Mouse (Mus musculus) erythroblast, embryonic 14.5 days (primary cell): Measurements from ENCODE around the gene Rftn1. TPM values are rescaled to one million over a fixed set of nuclear protein-coding genes. Genes with fewer than 3 reads are reported as not detected.

Experiments
- H3K27me3 ChIP-seq: 2 replicates; pipeline ENCODE4 v1.6.1; 2012; ENCODE audit warnings: inconsistent platforms; ENCODE audit not compliant: control insufficient read depth
- H3K36me3 ChIP-seq: 2 replicates; pipeline ENCODE4 v1.6.1; 2012; ENCODE audit warnings: mild to moderate bottlenecking, inconsistent platforms; ENCODE audit not compliant: control insufficient read depth
- H3K4me1 ChIP-seq: 2 replicates; pipeline ENCODE4 v1.6.1; 2012; ENCODE audit warnings: inconsistent platforms; ENCODE audit not compliant: control insufficient read depth
- H3K4me3 ChIP-seq: replicated peaks from 2 replicates; pipeline ENCODE3; 2012; ENCODE audit warnings: moderate library complexity, mild to moderate bottlenecking, inconsistent platforms
- H3K9me3 ChIP-seq: 2 replicates; pipeline ENCODE4 v1.6.1; 2012; ENCODE audit warnings: low read length, inconsistent platforms, mixed read lengths; ENCODE audit not compliant: control insufficient read depth
- GATA1 ChIP-seq: IDR thresholded peaks from 2 replicates; pipeline ENCODE4 v1.6.1; 2012; ENCODE audit warnings: low read length, inconsistent platforms, mixed read lengths
- TAL1 ChIP-seq: IDR thresholded peaks from 3 replicates; pipeline ENCODE4 v1.6.1; 2012; ENCODE audit warnings: low read length, inconsistent platforms, mixed read lengths
- polyA plus RNA-seq: library from polyadenylated mRNA; stranded (reverse); fragments of >175 nt; gene quantifications from 2 replicates; pipeline ENCODE4 v1.2.3, GENCODE M21; 2012

Gene Rftn1
- polyA plus RNA-seq, 1 experiment: 0.10 TPM

- H3K4me3 ChIP-seq: no peak overlapping the region
- TF ChIP-seq GATA1 (no peak), TAL1 (no peak)
- H3K9me3 ChIP-seq: peaks cover 4% of the 10 kb centered on the region; the same call in 1 of the 2 replicates
- H3K4me1 ChIP-seq: peaks cover 14% of the 10 kb centered on the region
- H3K27me3 ChIP-seq: no peaks in the 10 kb centered on the region
- H3K36me3 ChIP-seq: no peaks in the 10 kb centered on the region
Observed at GRCm38 (mm10) chr17:49965846-49966762, 224.4 kb downstream of the Rftn1 start.

GRCm38 (mm10) chr17:49965035-49965434 is 225.4 kb downstream of the Rftn1 start:
- TF ChIP-seq GATA1 (no peak), TAL1 (no peak)
- peaks cover 1% of the 10 kb centered on the region; the same call in 1 of the 2 replicates for H3K9me3 ChIP-seq

GRCm38 (mm10) chr17:49964471-49964870 is 226.0 kb downstream of the Rftn1 start:
- no peak overlapping the region for H3K4me3 ChIP-seq
- TF ChIP-seq GATA1: no peak
- no peak for TF ChIP-seq TAL1
- no peaks in the 10 kb centered on the region for H3K27me3 ChIP-seq
- no peaks in the 10 kb centered on the region for H3K36me3 ChIP-seq
- peaks cover 14% of the 10 kb centered on the region for H3K4me1 ChIP-seq
- no peaks in the 10 kb centered on the region for H3K9me3 ChIP-seq

More at GRCm38 (mm10) chr17:49965035-49965434, 225.4 kb downstream of the Rftn1 start:
- no peaks in the 10 kb centered on the region for H3K36me3 ChIP-seq
- H3K27me3 ChIP-seq: no peaks in the 10 kb centered on the region
- H3K4me3 ChIP-seq: no peak overlapping the region
- H3K4me1 ChIP-seq: peaks cover 14% of the 10 kb centered on the region

GRCm38 (mm10) chr17:49959021-49959420 is 231.5 kb downstream of the Rftn1 start:
- Histone ChIP-seq H3K9me3 (no peaks in the 10 kb centered on the region), H3K36me3 (no peaks in the 10 kb centered on the region), H3K4me1 (no peaks in the 10 kb centered on the region), H3K4me3 (no peak overlapping the region), H3K27me3 (no peaks in the 10 kb centered on the region)
- no peak for TF ChIP-seq GATA1
- TF ChIP-seq TAL1: no peak

GRCm38 (mm10) chr17:49951856-49952607 is 238.4 kb downstream of the Rftn1 start:
- TF ChIP-seq TAL1: no peak
- no peak for TF ChIP-seq GATA1
- Histone ChIP-seq H3K27me3 (0 out of 2 replicates have a peak, but pooled peaks cover 2% of the 10 kb centered on the region), H3K4me1 (peaks cover 5% of the 10 kb centered on the region), H3K36me3 (no peaks in the 10 kb centered on the region), H3K9me3 (no peaks in the 10 kb centered on the region), H3K4me3 (peak overlapping the region; percentile 23)

GRCm38 (mm10) chr17:49951491-49951855 is 239.0 kb downstream of the Rftn1 start:
- H3K4me1 ChIP-seq: peaks cover 5% of the 10 kb centered on the region
- no peaks in the 10 kb centered on the region for H3K9me3 ChIP-seq
- H3K27me3 ChIP-seq: 0 out of 2 replicates have a peak, but pooled peaks cover 2% of the 10 kb centered on the region
- TF ChIP-seq TAL1 (no peak), GATA1 (no peak)
- H3K36me3 ChIP-seq: no peaks in the 10 kb centered on the region
- H3K4me3 ChIP-seq: peak overlapping the region; percentile 23

- no peak for TF ChIP-seq GATA1
- no peak for TF ChIP-seq TAL1
- no peak overlapping the region for H3K4me3 ChIP-seq
- no peaks in the 10 kb centered on the region for H3K36me3 ChIP-seq
- H3K4me1 ChIP-seq: no peaks in the 10 kb centered on the region
- no peaks in the 10 kb centered on the region for H3K9me3 ChIP-seq
- H3K27me3 ChIP-seq: no peaks in the 10 kb centered on the region
Observed at GRCm38 (mm10) chr17:49942674-49943073, 247.8 kb downstream of the Rftn1 start.

Other genes with a start within 250 kb of the Rftn1 start
- gene Dazl, start 103.0 kb upstream of the Rftn1 start, polyA plus RNA-seq: not detected in 2 replicates